Mouse (Mus musculus) thymus, adult 18-20 months (tissue): ENCODE results near the gene Ranbp2.
"Not testable (repeated sequence)": the region's sequence is repeated elsewhere in the genome, so short reads cannot be mapped to it uniquely, and the experiment has no call there.

Experiments
- DNase-seq, 2 experiments: peaks; one replicate each; pipeline ENCODE4 v3.0.0; 2022; ENCODE audit warnings: mixed read lengths in 2 of 2

The Ranbp2 gene

DNA sequence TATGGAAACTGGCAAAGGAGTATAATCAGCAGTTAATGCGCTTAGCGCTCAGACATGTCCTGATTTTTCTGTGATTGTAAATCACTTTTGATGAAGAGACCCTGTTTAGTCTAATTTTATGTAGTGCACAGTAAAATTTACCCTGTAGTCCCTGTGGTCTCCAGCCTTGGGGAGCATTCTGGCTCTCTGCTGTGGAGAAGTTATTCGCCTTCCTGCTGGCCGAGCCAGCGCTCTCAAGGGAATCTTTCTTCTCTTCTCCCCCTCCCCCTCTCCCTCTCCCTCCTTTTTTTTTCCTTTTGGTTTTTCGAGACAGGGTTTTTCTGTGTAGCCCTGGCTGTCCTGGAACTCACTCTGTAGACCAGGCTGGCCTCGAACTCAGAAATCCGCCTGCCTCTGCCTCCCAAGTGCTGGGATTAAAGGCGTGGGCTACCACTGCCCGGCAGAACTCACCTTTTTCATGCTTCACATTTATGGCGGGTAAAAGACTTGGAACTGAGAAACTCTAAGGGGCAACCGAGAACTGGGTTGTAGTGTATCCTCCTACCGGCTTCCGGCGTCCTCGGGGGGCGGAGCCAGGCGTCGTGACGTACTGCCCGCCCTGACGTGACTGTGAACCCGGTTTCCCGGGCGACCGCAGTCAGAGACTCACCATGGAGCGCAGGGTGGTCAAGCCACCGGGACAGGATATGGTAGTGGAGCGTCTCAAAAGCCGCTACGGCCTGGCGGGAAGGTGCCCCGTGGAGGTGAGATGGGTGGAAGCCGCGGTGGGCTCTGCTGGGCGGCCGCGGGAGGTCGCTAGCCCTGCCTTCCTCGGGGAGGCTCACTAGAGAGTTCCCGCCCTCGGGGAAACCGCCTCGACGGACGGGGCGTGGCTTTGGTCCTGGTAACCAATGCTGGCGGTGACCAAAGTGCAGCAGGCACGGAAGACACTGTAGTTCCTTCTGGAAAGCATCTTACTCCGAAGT, 50.9 kb downstream of the Ranbp2 start, which contains the start of gene Ccdc138:
TSS of gene Ccdc138 (plus strand) at position 629 of the 965 bp plus-strand sequence.
- DNase-seq: peak; percentile 89 to 91

DNA sequence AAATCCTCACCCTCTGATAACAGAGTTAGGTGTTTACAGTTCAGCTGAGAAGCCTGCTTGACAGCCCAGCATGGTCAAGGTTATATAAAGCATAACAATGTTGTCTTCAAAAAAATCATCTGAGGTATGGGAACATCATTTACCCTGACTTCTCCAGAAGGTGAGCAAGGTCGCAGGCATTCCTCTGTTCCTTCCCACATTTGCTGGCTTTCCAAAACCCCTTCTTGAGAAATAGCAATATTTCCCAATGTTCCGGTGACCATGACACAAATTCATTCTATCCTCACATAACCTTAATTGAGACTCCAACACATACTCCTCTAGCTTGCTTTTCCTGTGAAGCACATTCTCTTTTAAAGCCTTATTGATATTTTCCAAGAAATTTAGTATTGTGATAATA, 51.8 kb downstream of the Ranbp2 start:
- no peak for DNase-seq

DNA sequence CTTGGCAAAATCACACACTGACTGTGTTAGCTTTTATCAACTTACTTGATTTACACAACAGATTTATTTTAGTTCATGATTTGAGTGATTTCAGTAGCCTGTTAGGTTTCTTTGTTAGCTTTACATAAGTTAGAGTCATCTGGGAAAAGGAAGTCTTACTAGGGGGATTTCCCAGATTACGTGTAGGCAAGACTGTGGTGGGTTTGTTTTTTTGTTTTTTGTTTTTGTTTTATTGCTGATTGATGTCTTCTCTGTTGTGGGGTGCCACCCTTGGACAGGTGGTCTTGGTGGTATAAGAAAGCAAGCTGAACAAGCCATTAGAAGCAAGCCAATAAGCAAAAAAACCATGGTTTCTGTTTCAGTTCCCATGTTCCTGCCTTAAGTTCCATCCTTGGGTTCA, 82.6 kb downstream of the Ranbp2 start:
- no peak for DNase-seq

DNA sequence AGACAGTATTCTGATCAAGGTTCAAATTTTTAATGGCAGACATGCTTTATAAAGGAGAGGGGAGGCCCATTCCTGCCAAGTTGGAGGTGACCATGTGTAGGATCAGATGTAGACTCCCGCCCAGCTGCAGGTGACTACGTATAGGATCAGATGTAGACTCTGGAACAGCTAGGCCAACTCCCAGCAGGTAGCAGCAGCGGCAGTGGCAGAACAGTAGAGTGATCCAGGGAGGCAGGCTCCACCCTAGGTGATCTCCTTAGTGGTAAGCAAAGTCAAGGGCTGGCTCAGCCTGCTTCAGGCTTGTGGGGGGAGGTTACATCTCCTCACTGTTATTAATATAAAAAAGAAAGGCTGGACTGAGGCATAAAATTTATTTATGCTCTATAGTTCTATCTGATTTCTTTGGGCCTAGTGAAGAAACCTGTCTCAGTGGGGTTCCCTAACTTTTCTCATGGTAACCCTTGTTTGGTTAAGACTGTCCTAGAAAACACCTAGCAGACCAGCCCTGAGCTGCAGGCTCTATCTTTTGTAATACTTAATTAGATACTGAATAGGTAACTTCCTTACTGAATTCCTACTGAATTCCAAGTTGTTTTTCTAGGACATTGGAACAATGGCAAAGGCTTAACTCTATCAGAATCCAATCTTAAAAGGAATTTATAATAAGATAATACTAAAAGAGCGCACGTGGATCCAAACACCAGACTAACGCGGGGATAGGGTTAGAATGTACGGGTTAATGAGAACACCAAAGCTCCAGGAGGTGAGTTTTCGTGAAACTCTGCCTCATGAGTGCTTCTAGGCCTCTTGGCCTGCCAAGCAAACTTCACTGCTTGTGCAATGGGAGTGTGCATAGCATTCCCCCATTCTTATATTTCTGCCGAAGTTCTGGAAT, 84.4 kb downstream of the Ranbp2 start:
- DNase-seq: no peak

DNA sequence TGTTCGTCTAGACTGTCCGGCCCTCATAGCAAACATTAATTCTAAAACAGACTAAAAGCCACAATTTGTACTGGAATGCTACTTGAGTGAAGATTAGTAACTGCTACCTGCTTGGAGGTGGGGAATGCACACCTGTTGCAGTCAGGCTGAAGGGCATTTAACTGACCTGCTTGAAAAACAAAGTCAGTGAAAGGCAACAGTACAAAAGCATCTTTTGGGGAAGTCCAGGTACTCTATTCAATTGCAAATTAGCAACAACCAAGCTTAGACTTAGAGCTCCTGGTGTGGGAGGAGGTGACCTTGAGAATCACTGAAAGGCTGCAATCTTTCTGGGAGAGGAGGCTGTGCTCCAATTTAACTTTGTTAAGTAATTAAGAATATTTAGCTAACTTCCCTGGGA, 85.5 kb downstream of the Ranbp2 start:
- no peak for DNase-seq

DNA sequence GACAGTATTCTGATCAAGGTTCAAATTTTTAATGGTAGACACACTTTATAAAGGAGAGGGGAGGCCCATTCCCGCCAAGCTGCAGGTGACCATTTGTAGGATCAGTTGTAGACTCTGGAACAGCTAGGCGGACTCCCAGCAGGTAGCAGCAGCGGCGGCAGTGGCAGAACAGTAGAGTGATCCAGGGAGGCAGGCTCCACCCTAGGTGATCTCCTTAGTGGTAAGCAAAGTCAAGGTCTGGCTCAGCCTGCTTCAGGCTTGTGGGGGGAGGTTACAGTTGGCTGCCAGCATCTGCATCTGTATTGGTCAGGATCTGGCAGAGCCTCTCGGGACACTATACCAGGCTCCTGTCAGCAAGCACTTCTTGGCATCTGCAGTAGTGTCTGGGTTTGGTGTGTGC, 89.6 kb downstream of the Ranbp2 start:
- DNase-seq: not testable (repeated sequence)

DNA sequence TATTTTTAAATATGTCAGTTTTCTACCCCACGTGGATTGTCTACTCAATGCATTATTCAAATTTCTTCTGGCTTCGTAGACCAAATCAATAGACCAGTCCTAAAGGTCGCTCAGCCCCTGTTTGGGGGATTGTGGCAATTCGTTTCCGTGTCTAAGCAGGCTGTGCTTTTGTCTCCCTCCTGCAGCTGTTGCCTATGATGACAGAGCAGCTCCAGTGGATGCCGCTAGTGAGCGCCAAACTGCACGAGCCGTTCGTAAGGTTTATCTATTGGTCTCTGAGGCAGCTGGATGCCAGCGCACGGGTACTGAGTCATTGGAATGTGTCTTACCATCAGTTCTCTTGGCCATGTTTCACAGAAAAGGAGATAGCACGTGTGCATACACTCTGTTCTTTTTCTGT, 93.9 kb downstream of the Ranbp2 start:
- DNase-seq: no peak
